In the genomic region with DNA sequence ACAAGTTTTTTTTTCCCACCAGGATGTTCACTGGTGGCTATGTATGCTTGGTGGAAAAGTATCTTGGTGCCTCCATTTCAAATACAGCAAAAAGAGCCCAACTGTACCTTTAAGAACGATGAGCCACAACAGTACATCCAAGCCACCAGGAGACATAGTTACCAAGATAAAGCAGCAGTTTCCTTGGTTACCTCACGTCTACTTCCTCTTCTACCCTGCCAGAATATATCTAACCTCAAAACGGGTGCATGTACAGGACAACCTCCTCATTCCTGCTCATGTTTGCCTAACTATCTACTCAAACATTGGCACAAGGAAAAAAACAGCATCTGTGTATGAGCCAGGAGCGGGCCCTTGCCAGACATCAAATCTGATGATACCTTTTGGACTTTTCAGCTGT, we compare ENCODE assay signal across 20 mouse cellular contexts.
A peak's percentile ranks its signal among the peaks of the same experiment; 100 is the strongest.
DNase-seq lines count a peak whose midpoint lies in the region; ATAC-seq and TF ChIP-seq lines count a peak whose summit lies in the region.
"Had no signal": no experiment of that assay in that cellular context is flagged by ENCODE, and none has a peak within 500 bp of the region (broad histone marks: within the 10 kb centered on the region; RNA-seq: fewer than 3 reads in every experiment).

No protein-coding gene starts in this region.

- H3K4me3 ChIP-seq in liver, postnatal 0 days (ENCODE audit: low read depth, low read length), result no peak overlapping the region
- H3K4me3 ChIP-seq in cerebellum, adult 2 months (replicated peaks; ENCODE audit: insufficient read depth, low read depth, low read length), result no peak overlapping the region
- H3K4me3 ChIP-seq: forebrain, embryonic 15.5 days; hindbrain, embryonic 13.5 days; limb, embryonic 10.5 days; liver, embryonic 13.5 days; megakaryocyte, embryonic 14.5 days had no signal

- peak; percentile 38; the same call in 1 of the 2 replicates for ATAC-seq in liver, postnatal 0 days
- ATAC-seq in common myeloid progenitor, adult 5-6 weeks (replicated peaks; ENCODE audit: low read depth, poor library complexity, severe bottlenecking), result peak; percentile 100
- ATAC-seq: forebrain, embryonic 15.5 days; lung, postnatal 0 days had no signal

- 0 out of 2 replicates have a peak, but pooled peaks cover 3% of the 10 kb centered on the region for H3K27me3 ChIP-seq in liver, postnatal 0 days (ENCODE audit: insufficient read depth, low read length)
- no peaks in the 10 kb centered on the region for H3K27me3 ChIP-seq in cerebellum, adult 2 months (ENCODE audit: control insufficient read depth, insufficient read depth, low read length)
- H3K27me3 ChIP-seq: forebrain, embryonic 15.5 days; liver, embryonic 13.5 days had no signal

- no peaks in the 10 kb centered on the region for H3K36me3 ChIP-seq in liver, postnatal 0 days (replicated peaks; ENCODE audit: insufficient read depth, low read length)
- H3K36me3 ChIP-seq: forebrain, embryonic 15.5 days; hindbrain, embryonic 13.5 days; limb, embryonic 10.5 days; liver, embryonic 13.5 days had no signal

- H3K9ac ChIP-seq in liver, postnatal 0 days (replicated peaks), result no peak overlapping the region
- H3K9ac ChIP-seq: forebrain, embryonic 15.5 days; hindbrain, embryonic 13.5 days; liver, embryonic 13.5 days had no signal

- TF ChIP-seq POLR2A in cerebellum, adult 2 months (IDR thresholded peaks at IDR 0.05; ENCODE audit: borderline replicate concordance, insufficient read depth, low read length), result no peak

- H3K4me1 ChIP-seq in liver, postnatal 0 days (ENCODE audit: insufficient read depth), result no peaks in the 10 kb centered on the region
- H3K4me1 ChIP-seq in cerebellum, adult 2 months (ENCODE audit: control insufficient read depth, insufficient read depth, low read length), result no peaks in the 10 kb centered on the region
- H3K4me1 ChIP-seq: forebrain, embryonic 15.5 days; hindbrain, embryonic 13.5 days; limb, embryonic 10.5 days; liver, embryonic 13.5 days had no signal

- H3K4me2 ChIP-seq in liver, postnatal 0 days (ENCODE audit: low read depth, low read length), result no peak overlapping the region
- H3K4me2 ChIP-seq: forebrain, embryonic 15.5 days; hindbrain, embryonic 13.5 days; liver, embryonic 13.5 days had no signal

- TF ChIP-seq EP300 in liver, postnatal 0 days (IDR thresholded peaks at IDR 0.05; ENCODE audit: low read depth), result no peak

- intact Hi-C loops in heart, postnatal 25 days (cut with DNase I), result no loop called here

- H3K9me3 ChIP-seq in liver, postnatal 0 days (ENCODE audit: low read length), result no peaks in the 10 kb centered on the region
- H3K9me3 ChIP-seq: forebrain, embryonic 15.5 days; hindbrain, embryonic 13.5 days; limb, embryonic 10.5 days; liver, embryonic 13.5 days; megakaryocyte, embryonic 14.5 days had no signal

- no peak for TF ChIP-seq CTCF in liver, postnatal 0 days (IDR thresholded peaks at IDR 0.05; ENCODE audit: low read depth)
- TF ChIP-seq CTCF in cerebellum, adult 2 months (IDR thresholded peaks at IDR 0.05; ENCODE audit: borderline replicate concordance, insufficient read depth, low read depth, low read length), result no peak

- no peak overlapping the region for H3K27ac ChIP-seq in liver, postnatal 0 days (ENCODE audit: low read depth)
- H3K27ac ChIP-seq in cerebellum, adult 2 months (ENCODE audit: insufficient read depth, low read length), result no peak overlapping the region
- H3K27ac ChIP-seq: forebrain, embryonic 15.5 days; hindbrain, embryonic 13.5 days; limb, embryonic 10.5 days; liver, embryonic 13.5 days; stomach, postnatal 0 days had no signal

- 27% methylated on average over 4 of the region's 4 CpGs for WGBS in liver, postnatal 0 days (ENCODE audit: insufficient replicate concordance)
- WGBS in cerebellum, adult 2 months, result 59% methylated on average over 4 of the region's 4 CpGs

- DNase-seq in layer of hippocampus, adult 18-20 months (ENCODE audit: low spot score in 2 of 2), result peak; percentile 1 to 7
- no peak for DNase-seq in layer of hippocampus, adult 11-12 months (ENCODE audit: low spot score)
- DNase-seq in liver, postnatal 0 days, result no peak
- DNase-seq in liver, result no peak
- no peak for DNase-seq in cerebellum, adult 2 months
- no peak for DNase-seq in heart, postnatal 25 days (ENCODE audit: low spot score)
- DNase-seq: adrenal gland, postnatal 36 days; cerebellum, postnatal 10 days; gastrocnemius, postnatal 14 days; kidney, adult 9 months; kidney, postnatal 36 days; liver, embryonic 13.5 days; thymus, postnatal 25 days had no signal

Comparison
In these comparisons a context has a peak if more than half of its experiments do, and no peak if none do; other contexts are left out.
1. DNase-seq: peak in layer of hippocampus, adult 18-20 months (2 of 2); none in layer of hippocampus, adult 11-12 months (single experiment), liver, postnatal 0 days (single experiment), liver (single experiment), cerebellum, adult 2 months (0 of 2) and heart, postnatal 25 days (single experiment).